Mouse (Mus musculus) bone marrow, adult 2 months (tissue): ENCODE data around the gene Cers5.

ENCODE experiments used
- CTCF ChIP-seq: fragments of 200-500 bp; IDR thresholded peaks from 2 replicates; pipeline ENCODE4 v1.5.1; 2011; ENCODE audit warnings: low read length, control low read depth; ENCODE audit not compliant: control insufficient read depth, insufficient read depth
- POLR2A ChIP-seq: fragments of 200-500 bp; IDR thresholded peaks from 2 replicates; pipeline ENCODE4 v1.6.1; 2011; ENCODE audit warnings: low read depth, mild to moderate bottlenecking, control low read depth, low read length, borderline replicate concordance; ENCODE audit not compliant: control insufficient read depth

GRCm38 (mm10) chr15:99801885-99802572 is 29.3 kb upstream of the Cers5 start:
- no peak for TF ChIP-seq CTCF
- TF ChIP-seq POLR2A = no peak
